Mouse (Mus musculus) forebrain, embryonic 16.5 days (tissue): ENCODE measurements around the gene Cr1l. TPM values are rescaled to one million over a fixed set of nuclear protein-coding genes. Genes with fewer than 3 reads are reported as not detected.

Source experiments
- ATAC-seq: fragments of 200-750 bp; cut with Nextera tagmentation; 2 replicates; pipeline ENCODE4 v1.8.0; 2017; ENCODE audit warnings: mild to moderate bottlenecking, moderate library complexity
- H3K27ac ChIP-seq: fragments of 300-500 bp; sonication (generic); 2 replicates; pipeline ENCODE4 v1.5.1; 2014; ENCODE audit warnings: low read length, control low read depth
- H3K27me3 ChIP-seq: fragments of 300-500 bp; sonication (generic); replicated peaks from 2 replicates; pipeline ENCODE4 v1.6.1; 2014; ENCODE audit warnings: low read length; ENCODE audit not compliant: control insufficient read depth, insufficient read depth
- H3K36me3 ChIP-seq: fragments of 300-500 bp; sonication (generic); 2 replicates; pipeline ENCODE4 v1.6.1; 2014; ENCODE audit not compliant: control insufficient read depth, insufficient read depth
- H3K4me1 ChIP-seq: fragments of 300-500 bp; sonication (generic); replicated peaks from 2 replicates; pipeline ENCODE4 v1.6.1; 2014; ENCODE audit warnings: low read length; ENCODE audit not compliant: control insufficient read depth, insufficient read depth
- H3K4me2 ChIP-seq: fragments of 300-500 bp; sonication (generic); 2 replicates; pipeline ENCODE4 v1.6.1; 2014; ENCODE audit warnings: mild to moderate bottlenecking, low read length, control low read depth
- H3K4me3 ChIP-seq: fragments of 300-500 bp; sonication (generic); replicated peaks from 2 replicates; pipeline ENCODE4 v1.5.1; 2014; ENCODE audit warnings: mild to moderate bottlenecking, low read length, control low read depth
- H3K9ac ChIP-seq: fragments of 300-500 bp; sonication (generic); replicated peaks from 2 replicates; pipeline ENCODE4 v1.6.1; 2014; ENCODE audit warnings: low read depth, low read length, control low read depth
- H3K9me3 ChIP-seq: fragments of 300-500 bp; sonication (generic); 2 replicates; pipeline ENCODE4 v1.6.1; 2016; ENCODE audit warnings: low read length; ENCODE audit not compliant: control insufficient read depth
- WGBS: fragments of 180-500 bp; shearing (Covaris S2); extraction: QIAGEN DNeasy Blood & Tissue Kit; methylation state at CpG from one replicate; pipeline ENCODE4 v1.1.7; 2014; 5-methylcytosine and 5-hydroxymethylcytosine counted together
- polyA plus RNA-seq: library from polyadenylated mRNA; unstranded; fragments of >200 nt; fragmentation: Nextera tagmentation; extraction: Ambion mirVana; gene quantifications from 2 replicates; pipeline ENCODE4 v1.2.1, GENCODE M21; 2015

Cr1l gene
- polyA plus RNA-seq, 1 experiment from 2014 or later: 43.8 TPM

DNA sequence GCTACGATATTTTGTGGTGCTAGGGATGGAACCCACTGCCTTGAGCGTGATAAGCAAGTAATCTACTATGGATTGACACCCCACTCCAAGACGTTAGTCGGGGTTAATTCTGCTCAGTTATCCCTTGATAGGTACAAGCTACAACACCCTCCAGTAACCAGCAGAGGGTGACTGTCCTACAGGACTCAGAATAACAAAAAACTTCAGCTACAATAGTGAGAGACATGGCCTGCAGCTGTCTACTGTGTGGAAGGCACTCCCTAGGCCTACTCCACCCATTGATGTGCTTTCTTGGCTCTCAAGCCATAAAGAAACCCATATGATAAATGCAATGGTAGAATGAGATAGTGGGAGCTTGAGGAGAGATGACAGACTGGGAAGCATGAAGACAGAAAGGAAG lies 17.8 kb downstream of the Cr1l start:
- Histone ChIP-seq H3K27ac (no peak overlapping the region), H3K9ac (no peak overlapping the region), H3K4me3 (no peak overlapping the region), H3K9me3 (no peaks in the 10 kb centered on the region), H3K4me2 (no peak overlapping the region), H3K4me1 (no peaks in the 10 kb centered on the region), H3K27me3 (no peaks in the 10 kb centered on the region), H3K36me3 (peaks cover 12% of the 10 kb centered on the region)
- ATAC-seq: no peak
- 87% methylated on average over 4 of the region's 4 CpGs for WGBS

DNA sequence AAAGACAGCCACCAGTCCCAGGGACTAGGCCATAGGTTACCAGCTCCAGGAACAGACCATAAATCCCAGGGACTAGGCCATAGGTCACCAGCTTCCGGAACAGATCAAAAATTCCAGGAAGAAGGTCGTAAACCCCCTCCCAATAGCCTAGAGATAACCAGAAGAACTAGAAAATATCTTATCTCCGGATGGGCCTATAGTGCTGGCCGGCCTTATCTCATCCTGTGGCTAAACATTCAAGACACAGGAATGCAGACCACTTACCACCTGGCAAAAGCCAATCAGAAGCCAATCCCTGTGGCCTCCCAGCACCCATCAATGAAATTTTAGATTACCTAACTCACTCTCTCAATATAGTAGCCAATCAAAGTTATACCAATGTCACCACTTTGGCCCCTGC lies 30.7 kb downstream of the Cr1l start:
- no peaks in the 10 kb centered on the region for H3K4me1 ChIP-seq
- H3K9me3 ChIP-seq: no peaks in the 10 kb centered on the region
- no peak overlapping the region for H3K4me2 ChIP-seq
- H3K4me3 ChIP-seq: no peak overlapping the region
- H3K27ac ChIP-seq: no peak overlapping the region
- ATAC-seq: no peak
- WGBS: 95% methylated on average over 4 of the region's 4 CpGs
- no peaks in the 10 kb centered on the region for H3K27me3 ChIP-seq
- no peak overlapping the region for H3K9ac ChIP-seq
- H3K36me3 ChIP-seq: peaks cover 10% of the 10 kb centered on the region

DNA sequence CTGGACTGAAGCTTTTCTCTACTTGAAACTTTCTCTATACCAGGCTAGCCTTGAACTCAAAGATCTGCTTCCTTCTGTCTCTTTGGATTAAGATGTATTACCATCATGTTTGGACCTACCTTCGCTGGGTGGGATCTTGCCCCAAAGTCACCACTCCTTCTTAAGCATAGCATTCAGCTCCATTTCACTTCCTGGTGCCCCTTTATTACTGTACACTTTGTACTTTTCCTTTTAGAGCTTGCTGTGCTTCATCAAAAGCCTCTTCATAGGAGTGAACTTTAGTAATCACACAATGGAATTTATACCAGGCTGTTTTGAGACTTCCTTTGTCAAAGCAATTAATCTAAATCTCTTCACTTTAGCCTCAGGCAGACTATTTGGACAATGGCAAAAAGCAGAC lies 33.4 kb downstream of the Cr1l start:
- ATAC-seq: no peak
- no peak overlapping the region for H3K9ac ChIP-seq
- WGBS: 100% methylated on average over 1 of the region's 1 CpGs
- no peaks in the 10 kb centered on the region for H3K4me1 ChIP-seq
- H3K36me3 ChIP-seq: peaks cover 8% of the 10 kb centered on the region
- no peak overlapping the region for H3K4me2 ChIP-seq
- H3K27me3 ChIP-seq: no peaks in the 10 kb centered on the region
- H3K27ac ChIP-seq: no peak overlapping the region
- no peaks in the 10 kb centered on the region for H3K9me3 ChIP-seq
- no peak overlapping the region for H3K4me3 ChIP-seq

DNA sequence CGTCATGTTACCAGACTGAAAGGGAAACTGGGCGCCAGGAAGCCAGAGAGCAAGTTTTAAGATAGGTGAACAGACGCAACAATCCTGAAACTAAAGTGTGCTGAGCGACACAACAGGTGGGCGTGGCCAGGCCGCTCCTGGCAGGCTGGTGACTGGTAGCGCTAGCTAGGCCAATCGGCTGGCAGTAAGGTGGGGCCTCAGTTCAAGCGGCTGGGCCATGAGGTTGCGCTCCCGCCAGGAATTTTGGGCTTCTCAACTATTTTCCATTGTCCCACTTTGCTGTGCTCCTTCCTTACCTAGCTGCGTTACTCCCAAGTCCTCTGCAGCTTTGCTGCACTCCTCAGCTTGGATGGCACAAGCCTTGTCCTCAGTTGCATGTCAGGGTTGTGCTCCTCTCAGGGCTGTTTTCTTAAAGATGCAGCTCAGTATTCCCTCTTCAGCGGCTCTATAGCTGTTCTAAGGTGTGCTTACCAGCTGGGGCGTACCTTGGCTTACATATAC lies 39.1 kb downstream of the Cr1l start, which contains the start of gene Cd46:
Gene Cd46, minus strand, starts transcription at position 30 of the 501 bp plus-strand sequence.
- peak; percentile 95 for ATAC-seq
- Histone ChIP-seq H3K27ac (no peak within 1 kb of the TSS), H3K9ac (peak within 1 kb of the TSS; percentile 6; the same call in 1 of the 2 replicates), H3K4me1 (peaks cover 8% of the 10 kb centered on the region), H3K4me2 (peak within 1 kb of the TSS; percentile 52), H3K36me3 (peaks cover 3% of the 10 kb centered on the region; the same call in 1 of the 2 replicates), H3K4me3 (peak within 1 kb of the TSS; percentile 37), H3K27me3 (no peaks in the 10 kb centered on the region), H3K9me3 (no peaks in the 10 kb centered on the region)
- WGBS: 2% methylated on average over 14 of the region's 14 CpGs

DNA sequence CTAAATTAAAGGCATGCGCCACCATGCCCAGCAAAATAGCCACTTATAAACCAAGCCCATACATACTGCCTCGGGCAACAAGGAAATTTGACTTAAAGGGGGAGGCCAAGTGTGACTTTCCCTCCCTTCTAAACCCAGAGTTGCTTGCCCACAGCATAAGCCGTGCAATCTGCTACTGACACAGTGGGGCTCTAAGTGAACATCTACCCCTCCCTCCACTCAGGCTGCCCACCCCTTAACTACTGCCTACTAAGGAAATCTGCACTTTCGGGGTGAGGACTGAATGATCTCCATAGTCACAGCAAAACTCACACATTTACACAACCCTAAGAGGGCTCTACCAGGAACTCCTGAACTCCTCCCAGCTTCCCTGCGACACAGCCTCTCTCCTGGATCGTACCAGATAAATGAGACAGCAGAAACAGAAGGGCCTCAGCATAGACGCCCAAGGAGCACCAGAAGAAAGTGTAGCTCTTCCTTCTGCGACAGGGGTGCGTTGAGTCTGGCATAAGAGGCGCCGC lies 39.6 kb downstream of the Cr1l start:
- H3K4me3 ChIP-seq: peak overlapping the region; percentile 37
- 17% methylated on average over 11 of the region's 11 CpGs for WGBS
- peak overlapping the region; percentile 6; the same call in 1 of the 2 replicates for H3K9ac ChIP-seq
- no peak overlapping the region for H3K27ac ChIP-seq
- H3K4me2 ChIP-seq: peak overlapping the region; percentile 52
- no peaks in the 10 kb centered on the region for H3K9me3 ChIP-seq
- H3K27me3 ChIP-seq: no peaks in the 10 kb centered on the region
- H3K36me3 ChIP-seq: peaks cover 3% of the 10 kb centered on the region; the same call in 1 of the 2 replicates
- H3K4me1 ChIP-seq: peaks cover 8% of the 10 kb centered on the region
- peak; percentile 59 for ATAC-seq

GRCm38 (mm10) chr1:195082142-195082541 lies 49.2 kb downstream of the Cr1l start:
- H3K4me1 ChIP-seq: no peaks in the 10 kb centered on the region
- no peak overlapping the region for H3K4me3 ChIP-seq
- no peak overlapping the region for H3K27ac ChIP-seq
- no peak overlapping the region for H3K9ac ChIP-seq
- H3K9me3 ChIP-seq: no peaks in the 10 kb centered on the region
- no peaks in the 10 kb centered on the region for H3K36me3 ChIP-seq
- no peaks in the 10 kb centered on the region for H3K27me3 ChIP-seq
- H3K4me2 ChIP-seq: no peak overlapping the region
- ATAC-seq: no peak

Other genes starting within 250 kb of the Cr1l start
- 25.7 and 30.5 TPM in 2 replicates for gene Cd34, start 192.8 kb downstream of the Cr1l start, polyA plus RNA-seq
- gene Cd46, start 39.3 kb downstream of the Cr1l start, polyA plus RNA-seq: 1.5 and 2.1 TPM in 2 replicates
- gene Cr2, start 45.1 kb upstream of the Cr1l start, polyA plus RNA-seq: 0.53 and 1.2 TPM in 2 replicates